Mouse (Mus musculus) brain, embryonic 14.5 days (tissue): Measurements from ENCODE around the gene Rpp40.

Source experiments
- CTCF ChIP-seq: fragments of 200-500 bp; IDR thresholded peaks from 2 replicates; pipeline ENCODE4 v1.5.1; 2012; ENCODE audit warnings: inconsistent platforms, mild to moderate bottlenecking, moderate library complexity, borderline replicate concordance; ENCODE audit not compliant: insufficient read depth, insufficient read length; ENCODE audit errors: extremely low read depth
- POLR2A ChIP-seq: fragments of 200-500 bp; IDR thresholded peaks from 2 replicates; pipeline ENCODE4 v1.6.1; 2012; ENCODE audit warnings: mild to moderate bottlenecking, inconsistent platforms, borderline replicate concordance; ENCODE audit not compliant: poor library complexity, insufficient read depth, insufficient read length, severe bottlenecking; ENCODE audit errors: extremely low read depth

GRCm38 (mm10) chr13:35852851-35853575 is 53.1 kb downstream of the Rpp40 start:
- TF ChIP-seq CTCF (no peak), POLR2A (no peak)
